Mouse (Mus musculus) heart, postnatal 0 days (tissue): Measurements from ENCODE around the gene Nhlrc2. TPM values are rescaled to one million over a fixed set of nuclear protein-coding genes. Genes with fewer than 3 reads are reported as not detected.

ENCODE experiments used
- ATAC-seq: fragments of 200-750 bp; cut with Nextera tagmentation; 2 replicates; pipeline ENCODE4 v1.8.0; 2017; ENCODE audit warnings: low read depth, moderate number of reproducible peaks, moderate library complexity; ENCODE audit not compliant: insufficient read depth
- DNase-seq: peaks from one replicate; pipeline ENCODE4 v3.0.0-alpha.2; 2016; ENCODE audit warnings: low spot score
- H3K27ac ChIP-seq: fragments of 300-500 bp; sonication (generic); 2 replicates; pipeline ENCODE4 v1.5.1; 2014; ENCODE audit warnings: low read depth, mild to moderate bottlenecking
- H3K27me3 ChIP-seq: fragments of 300-500 bp; sonication (generic); 2 replicates; pipeline ENCODE4 v1.6.1; 2014; ENCODE audit warnings: low read length, mixed read lengths; ENCODE audit not compliant: control insufficient read depth, insufficient read depth
- H3K36me3 ChIP-seq: fragments of 300-500 bp; sonication (generic); replicated peaks from 2 replicates; pipeline ENCODE4 v1.6.1; 2014; ENCODE audit warnings: low read length, mixed read lengths; ENCODE audit not compliant: control insufficient read depth, insufficient read depth
- H3K4me1 ChIP-seq: fragments of 300-500 bp; sonication (generic); 2 replicates; pipeline ENCODE4 v1.6.1; 2014; ENCODE audit warnings: antibody characterized with exemption; ENCODE audit not compliant: control insufficient read depth, insufficient read depth
- H3K4me2 ChIP-seq: fragments of 300-500 bp; sonication (generic); 2 replicates; pipeline ENCODE4 v1.6.1; 2014; ENCODE audit warnings: low read depth, mild to moderate bottlenecking, low read length, moderate library complexity
- H3K4me3 ChIP-seq: fragments of 300-500 bp; sonication (generic); 2 replicates; pipeline ENCODE4 v1.5.1; 2014; ENCODE audit warnings: low read depth, low read length
- H3K9ac ChIP-seq: fragments of 300-500 bp; sonication (generic); replicated peaks from 2 replicates; pipeline ENCODE4 v1.6.1; 2014; ENCODE audit warnings: low read depth, low read length, mixed read lengths
- H3K9me3 ChIP-seq: fragments of 300-500 bp; sonication (generic); replicated peaks from 2 replicates; pipeline ENCODE4 v1.6.1; 2016; ENCODE audit warnings: low read length; ENCODE audit not compliant: control insufficient read depth
- CTCF ChIP-seq: IDR thresholded peaks from 2 replicates; pipeline ENCODE4 v1.5.1; 2016; ENCODE audit warnings: antibody characterized with exemption, control low read depth, low read depth
- EP300 ChIP-seq: IDR thresholded peaks from 2 replicates; pipeline ENCODE4 v1.6.1; 2016; ENCODE audit warnings: antibody characterized with exemption, low read depth
- WGBS: fragments of 180-500 bp; shearing (Covaris S2); extraction: QIAGEN DNeasy Blood & Tissue Kit; methylation state at CpG from one replicate; pipeline ENCODE4 v1.1.7; 2014; 5-methylcytosine and 5-hydroxymethylcytosine counted together
- polyA plus RNA-seq: library from polyadenylated mRNA; unstranded; fragments of >200 nt; fragmentation: Nextera tagmentation; extraction: Ambion mirVana; gene quantifications from 2 replicates; pipeline ENCODE4 v1.2.1, GENCODE M21; 2015
- total RNA-seq: library from RNA; depleted of rRNA; stranded (reverse); fragments of >200 nt; gene quantifications from 2 replicates; pipeline ENCODE4 v1.2.3, GENCODE M21; 2014; ENCODE audit warnings: low replicate concordance; rRNA removed

The Nhlrc2 gene
- total and polyA plus RNA-seq, 2 experiments from 2014 or later = 11.1 to 30.4 TPM

GRCm38 (mm10) chr19:56651262-56651661 lies 103.2 kb downstream of the Nhlrc2 start:
- no peak overlapping the region for H3K4me2 ChIP-seq

DNA sequence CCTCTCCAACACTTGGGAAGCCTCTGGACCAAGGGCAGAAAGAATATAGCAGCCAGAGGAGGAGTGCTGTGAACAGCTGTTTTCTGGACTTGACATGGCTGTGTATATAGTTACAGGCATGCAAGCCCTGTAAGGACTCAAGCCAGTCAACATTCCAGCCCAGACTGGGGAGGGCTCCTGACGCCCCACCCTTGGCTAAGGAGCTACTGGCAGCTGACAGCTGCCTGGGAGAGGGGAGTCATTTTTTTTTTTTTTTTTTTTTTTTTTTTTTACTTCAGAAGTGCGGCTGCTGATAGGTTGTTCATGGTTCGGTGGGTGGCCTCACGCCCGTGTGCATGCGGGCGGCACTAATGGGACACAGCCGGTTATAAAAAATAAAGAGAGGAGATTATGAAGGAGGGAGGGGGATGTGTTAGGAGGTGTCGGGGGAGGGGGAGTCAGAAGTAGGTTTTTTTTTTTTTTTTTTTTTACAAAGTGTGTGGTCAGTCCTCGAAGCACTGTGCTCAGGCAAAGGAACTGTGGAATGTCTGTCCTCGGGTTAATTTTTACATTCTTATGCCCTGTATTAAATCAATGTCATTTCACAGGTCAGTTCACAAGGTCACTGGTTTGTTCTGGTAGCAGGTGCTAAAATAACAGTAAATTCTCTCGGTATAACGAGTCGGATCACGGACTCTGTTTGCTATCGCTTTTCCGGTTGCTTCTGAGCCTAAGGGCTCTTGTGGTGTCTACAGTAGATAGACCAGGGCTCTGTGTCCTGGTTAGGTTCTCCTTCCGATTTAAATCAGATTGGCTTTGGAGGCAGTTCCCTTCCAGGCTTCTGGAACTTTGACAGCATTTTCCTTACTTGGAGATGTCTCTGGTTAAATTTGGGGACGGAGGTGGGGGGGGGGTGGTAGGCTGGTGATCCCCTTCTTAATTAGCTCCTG lies 104.2 kb downstream of the Nhlrc2 start:
- 22% methylated on average over 19 of the region's 19 CpGs for WGBS
- H3K27me3 ChIP-seq = no peaks in the 10 kb centered on the region
- DNase-seq (peak; percentile 61), ATAC-seq (peak; percentile 86)
- peaks cover 6% of the 10 kb centered on the region; the same call in 1 of the 2 replicates for H3K4me1 ChIP-seq
- no peaks in the 10 kb centered on the region for H3K9me3 ChIP-seq
- H3K27ac ChIP-seq = peak overlapping the region; percentile 49
- H3K36me3 ChIP-seq = no peaks in the 10 kb centered on the region
- peak overlapping the region; percentile 50 for H3K4me2 ChIP-seq
- peak overlapping the region; percentile 13 for H3K4me3 ChIP-seq
- no peak overlapping the region for H3K9ac ChIP-seq
- TF ChIP-seq CTCF = no peak
- TF ChIP-seq EP300 = no peak

More at GRCm38 (mm10) chr19:56651262-56651661, 103.2 kb downstream of the Nhlrc2 start:
- no peak for ATAC-seq
- no peak for DNase-seq
- no peak for TF ChIP-seq EP300
- no peak for TF ChIP-seq CTCF
- Histone ChIP-seq H3K4me3 (no peak overlapping the region), H3K27ac (0 out of 2 replicates have a peak overlapping the region, but pooled peaks have one; percentile 49), H3K4me1 (peaks cover 6% of the 10 kb centered on the region; the same call in 1 of the 2 replicates), H3K9ac (no peak overlapping the region), H3K27me3 (no peaks in the 10 kb centered on the region), H3K9me3 (no peaks in the 10 kb centered on the region), H3K36me3 (no peaks in the 10 kb centered on the region)
- 84% methylated on average over 4 of the region's 4 CpGs for WGBS

Other genes starting within 250 kb of the Nhlrc2 start
- gene Nrap, start 158.2 kb upstream of the Nhlrc2 start, total RNA-seq = 163 and 207 TPM in 2 replicates
- 52.9 and 60.1 TPM in 2 replicates for gene Nrap, start 158.2 kb upstream of the Nhlrc2 start, polyA plus RNA-seq
- gene Casp7, start 151.1 kb upstream of the Nhlrc2 start, total RNA-seq = 33.1 and 33.2 TPM in 2 replicates
- 22.5 and 27.0 TPM in 2 replicates for gene Casp7, start 151.1 kb upstream of the Nhlrc2 start, polyA plus RNA-seq
- 0.31 TPM in 1 of 2 replicates, not detected in the other for gene Plekhs1, start 86.6 kb upstream of the Nhlrc2 start, total RNA-seq
- gene Plekhs1, start 86.6 kb upstream of the Nhlrc2 start, polyA plus RNA-seq = 0.05 and 0.07 TPM in 2 replicates
- gene Dclre1a, start within 50 bp of the Nhlrc2 start, total RNA-seq = 4.4 and 6.9 TPM in 2 replicates
- gene Dclre1a, start within 50 bp of the Nhlrc2 start, polyA plus RNA-seq = 9.6 and 11.3 TPM in 2 replicates
- 30.2 and 31.3 TPM in 2 replicates for gene Adrb1, start 173.9 kb downstream of the Nhlrc2 start, total RNA-seq
- 10.9 and 11.7 TPM in 2 replicates for gene Adrb1, start 173.9 kb downstream of the Nhlrc2 start, polyA plus RNA-seq